Mouse (Mus musculus): ENCODE data around the gene Cntln.

The Cntln gene

DNA sequence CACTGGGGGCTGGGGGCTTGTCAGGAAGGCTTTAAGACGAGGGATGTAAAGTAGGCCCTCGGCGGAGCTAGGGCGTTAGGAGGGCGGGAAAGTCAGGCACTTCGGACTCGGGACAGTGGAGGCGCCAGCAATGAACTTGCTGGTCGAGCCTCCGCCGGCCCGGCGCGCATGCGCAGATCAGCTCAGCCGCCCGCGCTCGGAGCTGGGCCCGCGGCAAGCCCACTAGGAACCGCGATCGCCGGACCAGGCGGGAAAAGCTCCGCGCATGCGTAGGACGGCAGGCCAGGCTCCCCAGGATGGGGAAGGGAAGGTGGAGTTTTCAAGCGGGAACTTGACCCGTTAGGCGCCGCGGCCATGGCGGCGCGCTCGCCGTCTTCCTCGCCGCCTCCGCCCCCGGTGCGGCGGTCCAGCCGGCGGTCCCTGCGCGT, at the start of gene Cntln:
Gene Cntln, plus strand, starts transcription at position 199 of the 428 bp plus-strand sequence.
- in situ Hi-C loops (cut with MboI; ENCODE audit: low sequenced_read_pairs): no loop called here

DNA sequence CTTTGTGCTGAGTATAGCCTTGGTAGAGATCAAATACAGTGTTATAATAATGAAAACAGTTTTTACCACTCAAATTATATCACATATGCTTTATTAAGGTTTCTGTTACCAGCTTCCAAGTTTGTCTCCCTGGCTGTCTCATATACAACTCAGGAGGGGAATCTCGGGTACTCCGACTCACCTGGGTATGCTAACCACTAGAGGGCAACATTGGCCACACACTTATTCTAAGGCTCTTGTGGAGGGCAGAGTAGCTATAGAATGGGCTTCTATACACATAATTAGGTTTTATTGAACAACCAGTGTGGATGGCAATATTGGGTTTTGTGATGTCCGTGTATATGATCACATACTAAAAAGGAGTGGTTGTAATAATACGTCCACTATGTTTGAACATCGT, 47.1 kb upstream of the Cntln start:
- in situ Hi-C loops (cut with MboI; ENCODE audit: low sequenced_read_pairs): no loop called here

- in situ Hi-C loops (cut with MboI; ENCODE audit: low sequenced_read_pairs): no loop called here
Observed at GRCm38 (mm10) chr4:84838545-84838944, 45.6 kb upstream of the Cntln start.

GRCm38 (mm10) chr4:84839466-84839865, 44.6 kb upstream of the Cntln start:
- in situ Hi-C loops (cut with MboI; ENCODE audit: low sequenced_read_pairs): no loop called here

- in situ Hi-C loops (cut with MboI; ENCODE audit: low sequenced_read_pairs): no loop called here
Observed at GRCm38 (mm10) chr4:84857588-84857987, 26.5 kb upstream of the Cntln start.

DNA sequence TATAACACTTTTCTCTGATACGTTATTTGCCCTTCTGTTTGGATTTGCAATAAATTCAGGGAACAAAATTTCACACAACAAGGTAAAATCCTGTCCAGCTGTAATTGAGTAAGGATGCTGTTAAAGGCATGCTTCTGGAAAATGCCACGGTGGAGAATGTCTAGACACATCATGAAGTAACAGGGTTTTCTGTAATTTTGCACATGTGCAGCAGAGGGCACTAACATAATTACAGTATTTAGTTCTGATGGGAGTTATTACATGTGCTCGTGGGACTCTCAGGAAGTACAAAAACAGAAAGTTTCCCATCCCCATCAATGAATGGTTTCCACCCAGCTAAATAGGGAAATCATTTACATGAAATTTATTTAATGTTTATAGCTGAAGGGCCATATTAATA, 7.8 kb upstream of the Cntln start:
- in situ Hi-C loops (cut with MboI; ENCODE audit: low sequenced_read_pairs): no loop called here

- in situ Hi-C loops (cut with MboI; ENCODE audit: low sequenced_read_pairs): no loop called here
Observed at GRCm38 (mm10) chr4:84883646-84884045, 463 bp upstream of the Cntln start.

DNA sequence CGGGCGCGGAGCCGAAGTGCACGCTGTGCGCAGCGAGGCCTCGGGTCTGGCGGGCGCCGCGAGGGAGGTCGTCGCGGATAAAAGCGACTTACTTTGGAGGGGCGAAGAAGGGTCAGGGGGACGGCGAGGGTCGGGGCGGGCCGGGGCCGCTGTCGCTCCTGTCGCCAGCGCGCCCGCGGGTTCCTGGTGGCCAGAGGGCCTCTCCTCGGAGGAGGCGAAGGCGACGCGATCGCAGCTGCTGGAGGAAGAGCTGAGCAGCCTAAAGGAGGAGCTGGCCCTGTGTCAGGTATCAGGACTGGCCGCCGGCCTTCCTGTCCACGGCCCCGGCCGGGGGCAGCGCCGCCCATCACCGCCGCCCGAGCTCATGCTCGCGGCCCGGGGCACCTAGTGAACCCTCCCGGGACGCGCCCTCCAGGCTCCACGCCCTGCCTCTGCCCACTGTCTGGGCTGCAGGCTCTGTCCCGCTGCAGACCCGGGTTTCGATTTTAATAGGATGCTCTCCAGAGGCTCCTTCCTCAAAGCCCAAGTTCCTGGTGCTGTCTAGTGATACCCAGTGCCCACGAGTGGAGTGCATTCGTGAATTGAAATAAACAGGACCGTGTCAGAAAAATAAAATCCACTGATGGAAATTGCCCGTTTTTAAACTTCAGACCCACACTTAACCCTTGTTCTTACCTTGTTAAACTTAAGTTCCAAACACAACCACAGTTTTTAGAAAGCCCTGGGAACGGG, 596 bp downstream of the Cntln start:
- in situ Hi-C loops (cut with MboI; ENCODE audit: low sequenced_read_pairs): no loop called here

- in situ Hi-C loops (cut with MboI; ENCODE audit: low sequenced_read_pairs): no loop called here
Observed at GRCm38 (mm10) chr4:84885271-84885540, 1.1 kb downstream of the Cntln start.

DNA sequence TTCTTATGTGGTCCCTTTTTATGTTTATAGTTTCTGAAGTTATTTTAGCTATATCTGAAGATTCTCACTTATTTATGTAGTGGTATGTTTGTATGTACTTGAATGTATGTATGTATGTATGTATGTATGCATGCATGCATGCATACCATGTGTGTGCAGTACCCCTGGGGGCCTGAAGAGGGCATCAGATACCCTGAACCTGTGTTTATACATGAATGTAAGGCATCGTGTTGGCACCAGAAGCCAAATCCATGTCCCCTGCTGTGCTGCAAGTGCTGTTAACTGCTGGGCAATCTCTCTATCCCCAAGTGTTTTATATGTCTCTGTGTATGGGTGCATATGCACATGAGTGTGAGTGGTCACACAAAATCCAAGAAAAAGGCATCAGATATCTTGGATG, 34.3 kb downstream of the Cntln start:
- in situ Hi-C loops (cut with MboI; ENCODE audit: low sequenced_read_pairs): no loop called here

- in situ Hi-C loops (cut with MboI; ENCODE audit: low sequenced_read_pairs): no loop called here
Observed at GRCm38 (mm10) chr4:84934342-84934929, 50.3 kb downstream of the Cntln start.

GRCm38 (mm10) chr4:84942059-84942458, 58.0 kb downstream of the Cntln start:
- in situ Hi-C loops (cut with MboI; ENCODE audit: low sequenced_read_pairs): no loop called here

DNA sequence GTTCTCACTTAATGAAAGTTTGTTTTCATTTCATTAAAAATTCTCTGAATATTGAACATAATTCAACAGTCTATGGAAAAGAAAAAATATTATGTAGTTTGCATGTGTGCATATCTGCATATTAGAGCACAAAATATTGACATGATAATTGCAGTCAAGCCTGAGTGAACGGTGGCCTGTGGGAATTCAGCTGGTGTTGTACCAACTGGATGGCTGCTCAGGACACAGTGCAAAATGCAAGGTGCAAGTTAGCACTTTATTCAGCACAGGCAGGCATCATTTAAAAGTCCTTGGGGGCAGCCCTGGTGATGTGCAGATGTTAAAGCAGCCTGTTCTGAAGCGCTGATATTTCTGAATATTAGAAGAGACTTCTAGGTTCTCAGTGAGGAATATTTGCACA, 58.5 kb downstream of the Cntln start:
- in situ Hi-C loops (cut with MboI; ENCODE audit: low sequenced_read_pairs): no loop called here

GRCm38 (mm10) chr4:84944100-84944499, 60.0 kb downstream of the Cntln start:
- in situ Hi-C loops (cut with MboI; ENCODE audit: low sequenced_read_pairs): no loop called here

DNA sequence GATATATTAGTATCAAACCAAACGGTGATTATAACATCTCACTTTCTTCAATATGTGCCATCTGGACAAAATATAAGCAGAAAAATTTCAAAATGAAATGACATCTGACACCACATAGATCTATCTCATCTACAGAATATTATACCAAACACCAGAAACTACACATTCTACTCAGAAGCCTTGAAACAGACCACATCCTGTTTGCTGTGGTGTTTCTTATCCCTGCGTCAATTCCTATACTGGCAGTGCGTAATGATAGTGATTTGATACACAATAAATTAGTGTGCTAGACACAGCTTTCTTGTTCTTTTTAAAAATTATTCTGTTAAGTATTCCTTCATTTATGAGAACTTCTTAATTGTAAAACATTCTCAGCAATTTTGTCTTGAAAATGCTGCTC, 62.3 kb downstream of the Cntln start:
- in situ Hi-C loops (cut with MboI; ENCODE audit: low sequenced_read_pairs): no loop called here

DNA sequence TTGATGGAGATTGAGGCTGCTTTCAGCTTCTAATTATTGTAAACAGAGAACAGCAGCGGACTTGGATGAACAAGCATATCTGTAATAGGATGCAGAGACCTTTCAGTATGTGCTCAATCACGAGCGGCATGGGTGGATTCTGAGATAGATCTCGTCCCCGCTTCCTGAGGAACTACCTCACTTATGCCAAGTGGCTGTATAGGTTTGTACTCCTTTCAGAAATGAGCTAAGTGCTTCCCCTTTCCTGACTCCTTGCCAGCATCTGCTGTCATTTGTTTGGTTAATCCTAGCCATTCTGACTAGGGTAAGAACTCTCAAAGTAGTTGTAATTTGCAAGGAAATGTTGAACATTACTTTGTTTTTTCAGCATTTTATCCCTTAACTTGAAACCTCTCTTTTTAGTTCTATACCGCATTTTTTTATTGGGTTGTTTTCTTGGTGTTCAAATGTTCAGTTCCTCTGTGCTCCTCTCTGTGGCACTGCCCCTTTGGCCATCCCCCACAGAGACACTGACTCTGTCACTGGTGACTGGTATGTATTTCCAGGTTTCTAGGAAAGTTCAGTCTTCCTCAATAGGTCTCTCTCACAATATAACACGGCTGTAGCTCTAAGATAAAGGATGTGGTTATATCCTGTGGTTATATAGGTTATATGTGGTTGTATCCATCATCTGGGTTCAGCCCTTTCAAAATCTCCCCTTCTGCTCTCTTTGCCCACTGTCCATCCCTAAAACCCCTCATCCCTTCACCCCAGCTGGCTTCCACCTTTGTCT, 93.0 kb downstream of the Cntln start:
- in situ Hi-C loops (cut with MboI; ENCODE audit: low sequenced_read_pairs): no loop called here

DNA sequence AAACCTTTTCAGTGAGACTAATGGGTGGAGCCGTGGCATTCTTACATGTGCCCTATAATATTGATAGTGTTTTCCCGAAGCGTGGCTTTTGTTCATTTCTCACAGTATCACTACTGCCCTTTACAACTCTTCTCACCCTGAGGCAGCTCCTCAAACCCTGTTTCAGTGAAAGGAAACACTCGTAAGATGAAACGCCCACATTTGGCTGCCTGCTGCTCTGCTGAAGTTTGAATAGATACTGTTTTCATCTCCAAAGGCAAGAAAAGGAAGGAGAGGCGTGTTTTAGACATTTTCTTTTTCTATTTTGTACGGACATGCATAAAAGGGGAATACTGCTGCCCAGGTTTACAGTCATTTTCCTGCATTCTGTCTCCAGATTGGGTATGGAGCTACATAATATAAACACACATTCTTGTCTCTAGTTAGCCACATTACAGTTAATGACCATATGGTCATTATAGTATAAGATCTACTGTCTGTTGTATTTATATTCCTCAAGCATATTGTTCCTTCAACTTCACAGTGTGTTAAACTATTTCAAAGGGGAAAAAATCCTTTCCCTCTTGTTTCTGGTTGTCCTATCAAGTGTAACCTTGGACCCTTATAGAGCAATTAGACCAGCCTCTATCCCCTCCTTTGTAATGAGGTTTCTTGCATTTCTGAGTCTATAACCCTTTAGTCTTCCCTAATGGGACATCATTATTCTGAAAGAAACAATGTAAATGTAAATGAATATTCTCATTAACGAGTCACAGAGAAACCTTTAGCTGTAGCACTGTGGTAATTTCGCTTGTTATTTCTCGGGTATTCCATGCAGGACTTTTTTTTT, 111.6 kb downstream of the Cntln start:
- in situ Hi-C loops (cut with MboI; ENCODE audit: low sequenced_read_pairs): no loop called here

- in situ Hi-C loops (cut with MboI; ENCODE audit: low sequenced_read_pairs): no loop called here
Observed at GRCm38 (mm10) chr4:85005581-85005980, 121.5 kb downstream of the Cntln start.

- in situ Hi-C loops (cut with MboI; ENCODE audit: low sequenced_read_pairs): no loop called here
Observed at GRCm38 (mm10) chr4:85006789-85007188, 122.7 kb downstream of the Cntln start.

DNA sequence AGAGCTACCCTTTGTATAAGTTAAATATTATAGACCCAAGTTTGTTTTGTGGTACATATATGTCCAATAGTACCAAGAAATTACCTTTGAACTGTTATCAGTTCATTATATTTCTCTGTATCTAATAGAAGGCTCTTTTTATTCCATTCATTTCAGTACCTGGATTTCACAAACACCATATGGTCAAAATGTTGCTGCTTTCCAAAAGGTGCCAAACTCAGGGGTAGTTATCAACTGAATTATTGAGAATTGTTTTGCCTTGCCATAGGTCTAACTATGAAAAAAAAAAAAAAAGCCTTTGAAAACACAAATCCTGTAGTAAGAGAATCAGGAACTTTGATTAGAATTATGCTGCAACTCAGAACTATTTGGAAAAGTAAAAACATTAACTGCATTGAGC, 126.7 kb downstream of the Cntln start:
- in situ Hi-C loops (cut with MboI; ENCODE audit: low sequenced_read_pairs): no loop called here

- in situ Hi-C loops (cut with MboI; ENCODE audit: low sequenced_read_pairs): no loop called here
Observed at GRCm38 (mm10) chr4:85045748-85046147, 161.6 kb downstream of the Cntln start.

All from CH12F3 (cell line).